ENCODE assay signal across 9 mouse cellular contexts in the genomic region with DNA sequence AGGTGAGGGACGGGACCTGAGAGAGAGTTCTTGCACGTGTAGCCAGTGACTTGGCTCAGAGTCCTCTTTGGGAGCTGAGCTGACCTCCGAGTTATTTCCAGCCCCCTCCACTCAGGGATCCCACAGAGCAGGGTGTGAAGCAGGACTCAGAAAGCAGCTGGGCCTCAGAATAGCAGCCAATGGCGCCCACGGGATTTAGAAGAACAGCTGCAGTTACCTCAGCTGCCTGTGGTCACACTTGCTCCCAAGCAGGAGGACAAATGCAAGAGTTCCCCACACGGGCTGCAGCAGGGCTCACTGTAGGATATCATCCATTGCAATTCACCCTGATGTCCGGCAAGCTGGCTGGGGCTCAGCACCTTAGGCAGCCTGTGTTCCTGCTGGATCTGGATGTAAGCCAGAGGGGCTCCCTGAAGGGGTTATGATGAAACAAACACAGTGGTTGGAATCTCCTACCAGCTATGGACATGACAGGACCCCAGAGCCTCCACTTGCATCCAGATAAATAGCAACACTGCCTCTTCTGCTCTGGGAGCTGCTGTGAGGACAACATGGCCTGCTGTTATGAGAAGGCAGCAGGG. TPM values are rescaled to one million over a fixed set of nuclear protein-coding genes. Genes with fewer than 3 reads are reported as not detected.
A peak's percentile ranks its signal among the peaks of the same experiment; 100 is the strongest.
DNase-seq lines count a peak whose midpoint lies in the region; ATAC-seq lines count a peak whose summit lies in the region.
"Had no signal": no experiment of that assay in that cellular context is flagged by ENCODE, and none has a peak within 500 bp of the region (broad histone marks: within the 10 kb centered on the region; RNA-seq: fewer than 3 reads in every experiment).

No protein-coding gene starts in this region.

- ATAC-seq in embryonic facial prominence, embryonic 13.5 days (ENCODE audit: insufficient number of reproducible peaks, insufficient read depth, low FRiP score, low TSS enrichment, low read depth), result no peak
- ATAC-seq in neural tube, embryonic 13.5 days (ENCODE audit: low read depth), result no peak
- ATAC-seq in midbrain, embryonic 16.5 days, result no peak
- ATAC-seq in midbrain, embryonic 11.5 days (ENCODE audit: low FRiP score), result no peak

- H3K36me3 ChIP-seq in embryonic facial prominence, embryonic 13.5 days, result peaks cover 83% of the 10 kb centered on the region
- peaks cover 87% of the 10 kb centered on the region for H3K36me3 ChIP-seq in embryonic facial prominence, embryonic 10.5 days (replicated peaks)
- H3K36me3 ChIP-seq in neural tube, embryonic 13.5 days, result peaks cover 84% of the 10 kb centered on the region
- peaks cover 15% of the 10 kb centered on the region; the same call in 1 of the 2 replicates for H3K36me3 ChIP-seq in midbrain, embryonic 16.5 days (ENCODE audit: control insufficient read depth, insufficient read depth, low read length)
- H3K36me3 ChIP-seq in midbrain, embryonic 11.5 days (ENCODE audit: control insufficient read depth, insufficient read depth, low read length), result peaks cover 5% of the 10 kb centered on the region; the same call in 1 of the 2 replicates

- intact Hi-C loops in heart, postnatal 25 days (cut with DNase I), result no loop called here

- H3K4me2 ChIP-seq in embryonic facial prominence, embryonic 13.5 days, result no peak overlapping the region
- no peak overlapping the region for H3K4me2 ChIP-seq in neural tube, embryonic 13.5 days
- no peak overlapping the region for H3K4me2 ChIP-seq in midbrain, embryonic 16.5 days (ENCODE audit: low read length)
- H3K4me2 ChIP-seq in midbrain, embryonic 11.5 days, result no peak overlapping the region

- no peak overlapping the region for H3K4me3 ChIP-seq in embryonic facial prominence, embryonic 13.5 days
- no peak overlapping the region for H3K4me3 ChIP-seq in embryonic facial prominence, embryonic 10.5 days
- no peak overlapping the region for H3K4me3 ChIP-seq in neural tube, embryonic 13.5 days
- H3K4me3 ChIP-seq in midbrain, embryonic 16.5 days (ENCODE audit: low read depth, low read length), result no peak overlapping the region
- no peak overlapping the region for H3K4me3 ChIP-seq in midbrain, embryonic 11.5 days (ENCODE audit: low read depth, low read length)

- no peaks in the 10 kb centered on the region for H3K27me3 ChIP-seq in embryonic facial prominence, embryonic 13.5 days
- H3K27me3 ChIP-seq in embryonic facial prominence, embryonic 10.5 days (replicated peaks; ENCODE audit: low read depth, poor library complexity, severe bottlenecking), result no peaks in the 10 kb centered on the region
- H3K27me3 ChIP-seq in neural tube, embryonic 13.5 days, result no peaks in the 10 kb centered on the region
- H3K27me3 ChIP-seq in midbrain, embryonic 16.5 days (ENCODE audit: control insufficient read depth, insufficient read depth, low read depth, low read length), result no peaks in the 10 kb centered on the region
- no peaks in the 10 kb centered on the region for H3K27me3 ChIP-seq in midbrain, embryonic 11.5 days (ENCODE audit: control insufficient read depth, insufficient read depth, low read length)

- WGBS in embryonic facial prominence, embryonic 13.5 days, result 76% methylated on average over 7 of the region's 7 CpGs
- WGBS in embryonic facial prominence, embryonic 10.5 days, result 84% methylated on average over 7 of the region's 7 CpGs
- WGBS in neural tube, embryonic 13.5 days, result 60% methylated on average over 7 of the region's 7 CpGs
- 70% methylated on average over 7 of the region's 7 CpGs for WGBS in midbrain, embryonic 16.5 days
- 76% methylated on average over 7 of the region's 7 CpGs for WGBS in midbrain, embryonic 11.5 days

- no peaks in the 10 kb centered on the region for H3K9me3 ChIP-seq in embryonic facial prominence, embryonic 13.5 days
- H3K9me3 ChIP-seq in embryonic facial prominence, embryonic 10.5 days, result no peaks in the 10 kb centered on the region
- no peaks in the 10 kb centered on the region for H3K9me3 ChIP-seq in neural tube, embryonic 13.5 days
- H3K9me3 ChIP-seq in midbrain, embryonic 16.5 days (replicated peaks; ENCODE audit: control insufficient read depth, low read length, poor library complexity, severe bottlenecking), result no peaks in the 10 kb centered on the region
- no peaks in the 10 kb centered on the region for H3K9me3 ChIP-seq in midbrain, embryonic 11.5 days (ENCODE audit: control insufficient read depth, low read length)

- H3K27ac ChIP-seq in embryonic facial prominence, embryonic 13.5 days, result 0 out of 2 replicates have a peak overlapping the region, but pooled peaks have one; percentile 11
- H3K27ac ChIP-seq in embryonic facial prominence, embryonic 10.5 days (replicated peaks), result no peak overlapping the region
- H3K27ac ChIP-seq in neural tube, embryonic 13.5 days (replicated peaks), result no peak overlapping the region
- H3K27ac ChIP-seq in midbrain, embryonic 16.5 days (ENCODE audit: low read length), result no peak overlapping the region
- no peak overlapping the region for H3K27ac ChIP-seq in midbrain, embryonic 11.5 days (ENCODE audit: low read depth, low read length)

- DNase-seq in embryonic facial prominence, embryonic 10.5 days (ENCODE audit: low spot score), result no peak
- no peak for DNase-seq in neural tube, embryonic 10.5 days (ENCODE audit: extremely low spot score, low spot score)
- DNase-seq in heart, postnatal 25 days (ENCODE audit: low spot score), result peak; percentile 54
- DNase-seq in spleen, postnatal 14 days (ENCODE audit: low spot score in 2 of 2), result no peak
- no peak for DNase-seq in midbrain, embryonic 11.5 days (ENCODE audit: low spot score, missing footprints)

- peaks cover 30% of the 10 kb centered on the region for H3K4me1 ChIP-seq in embryonic facial prominence, embryonic 13.5 days
- H3K4me1 ChIP-seq in embryonic facial prominence, embryonic 10.5 days, result peaks cover 23% of the 10 kb centered on the region
- peaks cover 54% of the 10 kb centered on the region for H3K4me1 ChIP-seq in neural tube, embryonic 13.5 days (replicated peaks)
- peaks cover 25% of the 10 kb centered on the region for H3K4me1 ChIP-seq in midbrain, embryonic 16.5 days (ENCODE audit: control insufficient read depth, insufficient read depth, low read length)
- H3K4me1 ChIP-seq in midbrain, embryonic 11.5 days (ENCODE audit: control insufficient read depth, insufficient read depth, low read length), result peaks cover 10% of the 10 kb centered on the region

- H3K9ac ChIP-seq in embryonic facial prominence, embryonic 13.5 days, result no peak overlapping the region
- 0 out of 2 replicates have a peak overlapping the region, but pooled peaks have one; percentile 19 for H3K9ac ChIP-seq in neural tube, embryonic 13.5 days
- H3K9ac ChIP-seq in midbrain, embryonic 16.5 days (ENCODE audit: low read depth, low read length), result no peak overlapping the region
- H3K9ac ChIP-seq in midbrain, embryonic 11.5 days (ENCODE audit: low read length), result no peak overlapping the region

RNA-seq across cellular contexts. Expression of a gene that starts 6.4 kb away (rescaled TPM):
- 54.3 and 54.7 TPM in 2 replicates for polyA plus RNA-seq in embryonic facial prominence, embryonic 13.5 days (2015; fragmentation: Nextera tagmentation; extraction: Ambion mirVana)
- polyA plus RNA-seq in embryonic facial prominence, embryonic 10.5 days (2016; fragmentation: Nextera tagmentation; extraction: Ambion mirVana), result 52.7 and 56.7 TPM in 2 replicates
- polyA plus RNA-seq in neural tube, embryonic 13.5 days (2015; fragmentation: Nextera tagmentation; extraction: Ambion mirVana), result 90.3 and 94.0 TPM in 2 replicates
- under 1 TPM; 0.62 to 0.64 TPM for total RNA-seq in heart, postnatal 25 days (2021)
- polyA plus RNA-seq in midbrain, embryonic 16.5 days (2015; fragmentation: Nextera tagmentation; extraction: Ambion mirVana), result 83.8 and 86.5 TPM in 2 replicates
- 52.8 and 58.9 TPM in 2 replicates for polyA plus RNA-seq in midbrain, embryonic 11.5 days (2014; fragmentation: Nextera tagmentation; extraction: Ambion mirVana)
- total RNA-seq: hematopoietic stem cell, adult 5-6 weeks had no signal

RNA-seq across cellular contexts. Expression of a gene that starts 47.8 kb away (rescaled TPM):
- polyA plus RNA-seq in embryonic facial prominence, embryonic 13.5 days (2015; fragmentation: Nextera tagmentation; extraction: Ambion mirVana), result 51.5 and 60.1 TPM in 2 replicates
- 50.4 and 55.3 TPM in 2 replicates for polyA plus RNA-seq in embryonic facial prominence, embryonic 10.5 days (2016; fragmentation: Nextera tagmentation; extraction: Ambion mirVana)
- polyA plus RNA-seq in neural tube, embryonic 13.5 days (2015; fragmentation: Nextera tagmentation; extraction: Ambion mirVana), result 51.4 and 63.2 TPM in 2 replicates
- total RNA-seq in heart, postnatal 25 days (2021), result 10 to 100 TPM; 26.6 to 28.3 TPM
- polyA plus RNA-seq in midbrain, embryonic 16.5 days (2015; fragmentation: Nextera tagmentation; extraction: Ambion mirVana), result 49.0 and 50.4 TPM in 2 replicates
- 65.5 and 65.7 TPM in 2 replicates for polyA plus RNA-seq in midbrain, embryonic 11.5 days (2014; fragmentation: Nextera tagmentation; extraction: Ambion mirVana)

RNA-seq across cellular contexts. Expression of a gene that starts 53.3 kb away (rescaled TPM):
- polyA plus RNA-seq in embryonic facial prominence, embryonic 13.5 days (2015; fragmentation: Nextera tagmentation; extraction: Ambion mirVana), result 6.2 and 7.0 TPM in 2 replicates
- 6.9 and 7.4 TPM in 2 replicates for polyA plus RNA-seq in embryonic facial prominence, embryonic 10.5 days (2016; fragmentation: Nextera tagmentation; extraction: Ambion mirVana)
- polyA plus RNA-seq in neural tube, embryonic 13.5 days (2015; fragmentation: Nextera tagmentation; extraction: Ambion mirVana), result 6.9 and 7.8 TPM in 2 replicates
- total RNA-seq in heart, postnatal 25 days (2021), result 1 to 10 TPM; 5.3 to 5.5 TPM
- 7.8 and 7.9 TPM in 2 replicates for polyA plus RNA-seq in midbrain, embryonic 16.5 days (2015; fragmentation: Nextera tagmentation; extraction: Ambion mirVana)
- polyA plus RNA-seq in midbrain, embryonic 11.5 days (2014; fragmentation: Nextera tagmentation; extraction: Ambion mirVana), result 11.3 and 11.9 TPM in 2 replicates
